Comparison of ENCODE assay signal across 13 mouse cellular contexts in the genomic region with DNA sequence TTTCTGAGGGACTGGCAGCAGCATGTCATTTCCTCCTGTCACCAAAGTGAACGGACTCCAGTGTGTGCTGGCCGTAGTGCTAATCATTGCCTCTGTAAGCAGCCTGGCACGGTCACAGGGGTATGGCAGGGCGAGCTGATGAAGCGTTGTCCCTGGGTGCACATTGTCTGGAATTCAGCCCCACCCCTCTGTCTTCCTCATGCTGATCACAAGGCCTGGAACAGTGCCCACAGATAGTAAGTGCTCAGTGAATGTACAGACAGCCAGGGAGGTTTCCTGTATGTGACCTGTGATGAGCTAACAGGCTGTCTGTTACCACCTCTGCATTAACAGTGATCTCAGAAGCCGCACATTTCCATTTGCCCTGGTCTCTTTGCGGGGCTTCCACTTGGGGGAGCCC. TPM values are rescaled to one million over a fixed set of nuclear protein-coding genes. Genes with fewer than 3 reads are reported as not detected.
DNase-seq lines count a peak whose midpoint lies in the region; ATAC-seq and TF ChIP-seq lines count a peak whose summit lies in the region.
"Had no signal": no experiment of that assay in that cellular context is flagged by ENCODE, and none has a peak within 500 bp of the region (broad histone marks: within the 10 kb centered on the region; RNA-seq: fewer than 3 reads in every experiment).

No protein-coding gene starts in this region.

- H3K27ac ChIP-seq in midbrain, embryonic 13.5 days, result no peak overlapping the region
- no peak overlapping the region for H3K27ac ChIP-seq in midbrain, embryonic 11.5 days (ENCODE audit: low read depth, low read length)
- H3K27ac ChIP-seq in intestine, postnatal 0 days (ENCODE audit: low read depth, low read length), result no peak overlapping the region
- no peak overlapping the region for H3K27ac ChIP-seq in stomach, postnatal 0 days (replicated peaks)
- H3K27ac ChIP-seq: hindbrain, embryonic 15.5 days; left cerebral cortex, adult 2 months; liver, embryonic 13.5 days had no signal

- no peaks in the 10 kb centered on the region for H3K36me3 ChIP-seq in midbrain, embryonic 13.5 days
- no peaks in the 10 kb centered on the region for H3K36me3 ChIP-seq in midbrain, embryonic 11.5 days (ENCODE audit: control insufficient read depth, insufficient read depth, low read length)
- no peaks in the 10 kb centered on the region for H3K36me3 ChIP-seq in intestine, postnatal 0 days (ENCODE audit: control insufficient read depth, insufficient read depth)
- H3K36me3 ChIP-seq in stomach, postnatal 0 days (ENCODE audit: control insufficient read depth, insufficient read depth, low read length), result no peaks in the 10 kb centered on the region
- H3K36me3 ChIP-seq: hindbrain, embryonic 15.5 days; liver, embryonic 13.5 days had no signal

- no peak for DNase-seq in midbrain, embryonic 11.5 days (ENCODE audit: low spot score, missing footprints)
- peak; percentile 57 for DNase-seq in heart, adult 8-10 months (ENCODE audit: low spot score)
- DNase-seq in ovary, adult 18-20 months (ENCODE audit: low spot score), result no peak
- no peak for DNase-seq in stomach, postnatal 0 days (ENCODE audit: low spot score)
- DNase-seq: adrenal gland, postnatal 14 days; cerebellum, adult 11 months; liver, embryonic 13.5 days; thymus, postnatal 25 days had no signal

- H3K4me3 ChIP-seq in midbrain, embryonic 13.5 days (replicated peaks), result no peak overlapping the region
- no peak overlapping the region for H3K4me3 ChIP-seq in midbrain, embryonic 11.5 days (ENCODE audit: low read depth, low read length)
- H3K4me3 ChIP-seq in intestine, postnatal 0 days (ENCODE audit: low read depth, low read length), result no peak overlapping the region
- H3K4me3 ChIP-seq in stomach, postnatal 0 days (ENCODE audit: low read depth, low read length), result no peak overlapping the region
- H3K4me3 ChIP-seq: hindbrain, embryonic 15.5 days; left cerebral cortex, adult 2 months; liver, embryonic 13.5 days had no signal

- no peaks in the 10 kb centered on the region for H3K9me3 ChIP-seq in midbrain, embryonic 13.5 days
- no peaks in the 10 kb centered on the region for H3K9me3 ChIP-seq in midbrain, embryonic 11.5 days (ENCODE audit: control insufficient read depth, low read length)
- no peaks in the 10 kb centered on the region for H3K9me3 ChIP-seq in intestine, postnatal 0 days (ENCODE audit: control insufficient read depth)
- no peaks in the 10 kb centered on the region for H3K9me3 ChIP-seq in stomach, postnatal 0 days (ENCODE audit: control insufficient read depth, low read length)
- H3K9me3 ChIP-seq: hindbrain, embryonic 15.5 days; liver, embryonic 13.5 days had no signal

- no peak overlapping the region for H3K4me2 ChIP-seq in midbrain, embryonic 13.5 days (replicated peaks)
- H3K4me2 ChIP-seq in midbrain, embryonic 11.5 days, result no peak overlapping the region
- peak overlapping the region; percentile 6; the same call in 1 of the 2 replicates for H3K4me2 ChIP-seq in intestine, postnatal 0 days (replicated peaks; ENCODE audit: low read depth)
- H3K4me2 ChIP-seq in stomach, postnatal 0 days (replicated peaks; ENCODE audit: low read depth), result no peak overlapping the region
- H3K4me2 ChIP-seq: hindbrain, embryonic 15.5 days had no signal

- no peak for TF ChIP-seq CTCF in intestine, postnatal 0 days (IDR thresholded peaks at IDR 0.05; ENCODE audit: low read depth)
- TF ChIP-seq CTCF in stomach, postnatal 0 days (IDR thresholded peaks at IDR 0.05; ENCODE audit: low read depth), result no peak

- TF ChIP-seq EP300 in stomach, postnatal 0 days (optimal IDR thresholded peaks at IDR 0.05), result no peak

- H3K9ac ChIP-seq in midbrain, embryonic 13.5 days (replicated peaks), result no peak overlapping the region
- H3K9ac ChIP-seq in midbrain, embryonic 11.5 days (ENCODE audit: low read length), result no peak overlapping the region
- H3K9ac ChIP-seq in intestine, postnatal 0 days (ENCODE audit: low read depth, low read length), result no peak overlapping the region
- H3K9ac ChIP-seq in stomach, postnatal 0 days (ENCODE audit: low read length), result no peak overlapping the region
- H3K9ac ChIP-seq: hindbrain, embryonic 15.5 days; liver, embryonic 13.5 days had no signal

- peaks cover 13% of the 10 kb centered on the region; the same call in 1 of the 2 replicates for H3K4me1 ChIP-seq in midbrain, embryonic 13.5 days (replicated peaks)
- H3K4me1 ChIP-seq in midbrain, embryonic 11.5 days (ENCODE audit: control insufficient read depth, insufficient read depth, low read length), result no peaks in the 10 kb centered on the region
- no peaks in the 10 kb centered on the region for H3K4me1 ChIP-seq in intestine, postnatal 0 days (replicated peaks; ENCODE audit: control insufficient read depth, insufficient read depth, low read length)
- H3K4me1 ChIP-seq in stomach, postnatal 0 days (replicated peaks; ENCODE audit: control insufficient read depth, insufficient read depth), result peaks cover 4% of the 10 kb centered on the region; the same call in 1 of the 2 replicates

- peaks cover 56% of the 10 kb centered on the region for H3K27me3 ChIP-seq in midbrain, embryonic 13.5 days
- peaks cover 24% of the 10 kb centered on the region for H3K27me3 ChIP-seq in midbrain, embryonic 11.5 days (ENCODE audit: control insufficient read depth, insufficient read depth, low read length)
- H3K27me3 ChIP-seq in intestine, postnatal 0 days (replicated peaks; ENCODE audit: control insufficient read depth, insufficient read depth, low read length), result peaks cover 25% of the 10 kb centered on the region
- peaks cover 3% of the 10 kb centered on the region; the same call in 1 of the 2 replicates for H3K27me3 ChIP-seq in stomach, postnatal 0 days (ENCODE audit: control insufficient read depth, insufficient read depth, low read length)

- WGBS in midbrain, embryonic 13.5 days, result 60% methylated on average over 7 of the region's 7 CpGs
- WGBS in midbrain, embryonic 11.5 days, result 69% methylated on average over 7 of the region's 7 CpGs
- WGBS in intestine, postnatal 0 days, result 41% methylated on average over 7 of the region's 7 CpGs
- 51% methylated on average over 7 of the region's 7 CpGs for WGBS in stomach, postnatal 0 days

- ATAC-seq in midbrain, embryonic 13.5 days, result 0 out of 2 replicates have a peak, but pooled peaks have one; percentile 5
- no peak for ATAC-seq in midbrain, embryonic 11.5 days (ENCODE audit: low FRiP score)
- ATAC-seq in intestine, postnatal 0 days, result peak; percentile 53
- ATAC-seq in megakaryocyte-erythroid progenitor cell, adult 5-6 weeks (replicated peaks; ENCODE audit: low FRiP score, low TSS enrichment, poor library complexity, severe bottlenecking), result peak; percentile 34
- ATAC-seq in stomach, postnatal 0 days (ENCODE audit: low FRiP score, low TSS enrichment), result no peak

RNA-seq across cellular contexts. Expression of a gene that starts 17.1 kb away (rescaled TPM):
- polyA plus RNA-seq in midbrain, embryonic 13.5 days (2015; fragmentation: Nextera tagmentation; extraction: Ambion mirVana), result 2.9 and 3.7 TPM in 2 replicates
- 3.0 and 4.2 TPM in 2 replicates for polyA plus RNA-seq in midbrain, embryonic 11.5 days (2014; fragmentation: Nextera tagmentation; extraction: Ambion mirVana)
- total RNA-seq in heart, adult 8-10 months (2022), result 10 to 100 TPM; 10.9 to 23.6 (median 16.1) TPM
- 29.5 and 31.0 TPM in 2 replicates for polyA plus RNA-seq in intestine, postnatal 0 days (2015; fragmentation: Nextera tagmentation; extraction: Ambion mirVana)
- 1.2 and 8.5 TPM in 2 replicates for total RNA-seq in megakaryocyte-erythroid progenitor cell, adult 5-6 weeks (2014; fragmentation: Nextera tagmentation)
- total RNA-seq in megakaryocyte-erythroid progenitor cell, adult 5-6 weeks (2017), result 0.47 and 9.1 TPM in 2 replicates
- 31.0 and 36.2 TPM in 2 replicates for polyA plus RNA-seq in stomach, postnatal 0 days (2015; fragmentation: Nextera tagmentation; extraction: Ambion mirVana)

Comparison
In these comparisons a context has a peak if more than half of its experiments do, and no peak if none do; other contexts are left out.
1. ATAC-seq: peak in midbrain, embryonic 13.5 days (single experiment), intestine, postnatal 0 days (single experiment) and megakaryocyte-erythroid progenitor cell, adult 5-6 weeks (single experiment); none in midbrain, embryonic 11.5 days (single experiment) and stomach, postnatal 0 days (single experiment).